Mouse (Mus musculus) ovary, adult 2 months (tissue): Measurements from ENCODE around the gene Cox20. TPM values are rescaled to one million over a fixed set of nuclear protein-coding genes. Genes with fewer than 3 reads are reported as not detected.

Experiments used
- polyA plus RNA-seq: library from polyadenylated mRNA; depleted of rRNA; stranded (reverse); fragments of >200 nt; gene quantifications from 2 replicates; pipeline ENCODE4 v1.2.3, GENCODE M21; 2012; rRNA removed

Cox20 gene
- 3.3 and 8.0 TPM in 2 replicates for polyA plus RNA-seq

GRCm38 (mm10) chr1:178318389-178319184 is at the start of gene Cox20:
Gene Cox20 (plus strand): TSS chr1:178319130.

GRCm38 (mm10) chr1:178337551-178338317 is 18.8 kb downstream of the Cox20 start, which contains the start of gene Hnrnpu:
Gene Hnrnpu (minus strand): TSS chr1:178337797.

Other genes with a start within 250 kb of the Cox20 start
- gene Desi2, start 131.7 kb upstream of the Cox20 start, polyA plus RNA-seq, result 10.8 and 10.9 TPM in 2 replicates
- 71.4 and 99.9 TPM in 2 replicates for gene Hnrnpu, start 18.7 kb downstream of the Cox20 start, polyA plus RNA-seq
- gene Efcab2, start 87.0 kb downstream of the Cox20 start, polyA plus RNA-seq, result 0.20 and 0.25 TPM in 2 replicates
- gene Kif26b, start 210.0 kb downstream of the Cox20 start, polyA plus RNA-seq, result 2.5 and 2.8 TPM in 2 replicates